Mouse (Mus musculus) heart, embryonic 16.5 days (tissue): Measurements from ENCODE around the gene Blmh. TPM values are rescaled to one million over a fixed set of nuclear protein-coding genes. Genes with fewer than 3 reads are reported as not detected.

Experiments
- ATAC-seq: fragments of 200-750 bp; cut with Nextera tagmentation; replicated peaks from 2 replicates; pipeline ENCODE4 v1.8.0; 2017; ENCODE audit warnings: moderate number of reproducible peaks; ENCODE audit not compliant: insufficient read depth, low FRiP score; ENCODE audit errors: extremely low read depth
- H3K27ac ChIP-seq: fragments of 300-500 bp; sonication (generic); 2 replicates; pipeline ENCODE4 v1.5.1; 2014; ENCODE audit warnings: mild to moderate bottlenecking, low read length, control low read depth, moderate library complexity
- H3K27me3 ChIP-seq: fragments of 300-500 bp; sonication (generic); 2 replicates; pipeline ENCODE4 v1.6.1; 2014; ENCODE audit warnings: low read length, mixed read lengths; ENCODE audit not compliant: control insufficient read depth, insufficient read depth
- H3K36me3 ChIP-seq: fragments of 300-500 bp; sonication (generic); 2 replicates; pipeline ENCODE4 v1.6.1; 2014; ENCODE audit not compliant: control insufficient read depth, insufficient read depth
- H3K4me1 ChIP-seq: fragments of 300-500 bp; sonication (generic); 2 replicates; pipeline ENCODE4 v1.6.1; 2014; ENCODE audit warnings: low read length, mixed read lengths; ENCODE audit not compliant: control insufficient read depth, insufficient read depth
- H3K4me2 ChIP-seq: fragments of 300-500 bp; sonication (generic); 2 replicates; pipeline ENCODE4 v1.6.1; 2014; ENCODE audit warnings: low read depth, mild to moderate bottlenecking, control low read depth, low read length
- H3K4me3 ChIP-seq: fragments of 300-500 bp; sonication (generic); 2 replicates; pipeline ENCODE4 v1.5.1; 2014; ENCODE audit warnings: mild to moderate bottlenecking, control low read depth, low read length
- H3K9ac ChIP-seq: fragments of 300-500 bp; sonication (generic); 2 replicates; pipeline ENCODE4 v1.6.1; 2014; ENCODE audit warnings: low read length, control low read depth
- H3K9me3 ChIP-seq: fragments of 300-500 bp; sonication (generic); replicated peaks from 2 replicates; pipeline ENCODE4 v1.6.1; 2016; ENCODE audit warnings: low read length; ENCODE audit not compliant: control insufficient read depth
- WGBS: fragments of 180-500 bp; shearing (Covaris S2); extraction: QIAGEN DNeasy Blood & Tissue Kit; methylation state at CpG from one replicate; pipeline ENCODE4 v1.1.7; 2014; 5-methylcytosine and 5-hydroxymethylcytosine counted together
- polyA plus RNA-seq: library from polyadenylated mRNA; unstranded; fragments of >200 nt; fragmentation: Nextera tagmentation; extraction: Ambion mirVana; gene quantifications from 2 replicates; pipeline ENCODE4 v1.2.1, GENCODE M21; 2015

The Blmh gene
- polyA plus RNA-seq, 1 experiment from 2014 or later = 107 TPM

- no peak overlapping the region for H3K9ac ChIP-seq
- no peaks in the 10 kb centered on the region for H3K36me3 ChIP-seq
- 60% methylated on average over 5 of the region's 5 CpGs for WGBS
- H3K4me2 ChIP-seq = no peak overlapping the region
- no peak overlapping the region for H3K4me3 ChIP-seq
- no peak overlapping the region for H3K27ac ChIP-seq
- peaks cover 10% of the 10 kb centered on the region for H3K4me1 ChIP-seq
- no peak for ATAC-seq
- no peaks in the 10 kb centered on the region for H3K9me3 ChIP-seq
- peaks cover 37% of the 10 kb centered on the region for H3K27me3 ChIP-seq
Measured at GRCm38 (mm10) chr11:77000741-77001140, 76.1 kb downstream of the Blmh start.

GRCm38 (mm10) chr11:77002361-77002760, 77.8 kb downstream of the Blmh start:
- no peak for ATAC-seq
- Histone ChIP-seq H3K9ac (no peak overlapping the region), H3K27me3 (peaks cover 25% of the 10 kb centered on the region), H3K4me2 (no peak overlapping the region), H3K9me3 (no peaks in the 10 kb centered on the region), H3K4me1 (peaks cover 14% of the 10 kb centered on the region), H3K36me3 (no peaks in the 10 kb centered on the region), H3K4me3 (no peak overlapping the region), H3K27ac (no peak overlapping the region)
- WGBS = 61% methylated on average over 1 of the region's 1 CpGs

GRCm38 (mm10) chr11:77005881-77006280, 81.3 kb downstream of the Blmh start:
- Histone ChIP-seq H3K27ac (no peak overlapping the region), H3K4me2 (no peak overlapping the region), H3K27me3 (peaks cover 11% of the 10 kb centered on the region; the same call in 1 of the 2 replicates), H3K36me3 (no peaks in the 10 kb centered on the region), H3K9ac (no peak overlapping the region), H3K9me3 (no peaks in the 10 kb centered on the region), H3K4me3 (no peak overlapping the region), H3K4me1 (peaks cover 8% of the 10 kb centered on the region; the same call in 1 of the 2 replicates)
- ATAC-seq = no peak
- 51% methylated on average over 4 of the region's 4 CpGs for WGBS

- Histone ChIP-seq H3K27me3 (peaks cover 7% of the 10 kb centered on the region; the same call in 1 of the 2 replicates), H3K27ac (no peak overlapping the region), H3K36me3 (no peaks in the 10 kb centered on the region), H3K4me2 (no peak overlapping the region), H3K4me3 (no peak overlapping the region), H3K4me1 (peaks cover 8% of the 10 kb centered on the region; the same call in 1 of the 2 replicates), H3K9me3 (no peaks in the 10 kb centered on the region), H3K9ac (no peak overlapping the region)
- ATAC-seq = no peak
- 35% methylated on average over 6 of the region's 6 CpGs for WGBS
Measured at GRCm38 (mm10) chr11:77006616-77007015, 82.0 kb downstream of the Blmh start.

GRCm38 (mm10) chr11:77009069-77010025, 84.7 kb downstream of the Blmh start:
- 0 out of 2 replicates have a peak, but pooled peaks cover 3% of the 10 kb centered on the region for H3K27me3 ChIP-seq
- H3K4me3 ChIP-seq = no peak overlapping the region
- WGBS = 53% methylated on average over 16 of the region's 16 CpGs
- peaks cover 8% of the 10 kb centered on the region; the same call in 1 of the 2 replicates for H3K4me1 ChIP-seq
- H3K27ac ChIP-seq = no peak overlapping the region
- no peaks in the 10 kb centered on the region for H3K9me3 ChIP-seq
- no peak overlapping the region for H3K9ac ChIP-seq
- H3K36me3 ChIP-seq = no peaks in the 10 kb centered on the region
- ATAC-seq = no peak
- H3K4me2 ChIP-seq = no peak overlapping the region

- Histone ChIP-seq H3K36me3 (no peaks in the 10 kb centered on the region), H3K9me3 (no peaks in the 10 kb centered on the region), H3K27me3 (0 out of 2 replicates have a peak, but pooled peaks cover 3% of the 10 kb centered on the region), H3K9ac (no peak overlapping the region), H3K4me3 (no peak overlapping the region), H3K4me1 (peaks cover 8% of the 10 kb centered on the region; the same call in 1 of the 2 replicates), H3K4me2 (no peak overlapping the region), H3K27ac (no peak overlapping the region)
- ATAC-seq = no peak
- whole genome bisulfite sequencing = 78% methylated on average over 10 of the region's 10 CpGs
Measured at GRCm38 (mm10) chr11:77010762-77011475, 86.3 kb downstream of the Blmh start.

- no peak overlapping the region for H3K4me2 ChIP-seq
- H3K27ac ChIP-seq = no peak overlapping the region
- WGBS = 77% methylated on average over 11 of the region's 11 CpGs
- no peak overlapping the region for H3K9ac ChIP-seq
- ATAC-seq = no peak
- H3K4me3 ChIP-seq = no peak overlapping the region
- H3K36me3 ChIP-seq = no peaks in the 10 kb centered on the region
- H3K4me1 ChIP-seq = no peaks in the 10 kb centered on the region
- H3K27me3 ChIP-seq = no peaks in the 10 kb centered on the region; the same call in none of the 2 replicates
- no peaks in the 10 kb centered on the region for H3K9me3 ChIP-seq
Measured at GRCm38 (mm10) chr11:77018046-77018445, 93.4 kb downstream of the Blmh start.

GRCm38 (mm10) chr11:77019539-77019938, 94.9 kb downstream of the Blmh start:
- Histone ChIP-seq H3K4me3 (no peak overlapping the region), H3K9me3 (no peaks in the 10 kb centered on the region), H3K27ac (no peak overlapping the region), H3K36me3 (no peaks in the 10 kb centered on the region), H3K9ac (no peak overlapping the region), H3K27me3 (no peaks in the 10 kb centered on the region; the same call in none of the 2 replicates), H3K4me2 (no peak overlapping the region), H3K4me1 (no peaks in the 10 kb centered on the region)
- no peak for ATAC-seq
- 14% methylated on average over 8 of the region's 8 CpGs for WGBS
